Comparison of ENCODE assay signal across 16 mouse cellular contexts in genomic region chr15:31396755-31397154, GRCm38 (mm10). TPM values are rescaled to one million over a fixed set of nuclear protein-coding genes. Genes with fewer than 3 reads are reported as not detected.
DNase-seq lines count a peak whose midpoint lies in the region; TF ChIP-seq lines count a peak whose summit lies in the region.
"Had no signal": no experiment of that assay in that cellular context is flagged by ENCODE, and none has a peak within 500 bp of the region (broad histone marks: within the 10 kb centered on the region; RNA-seq: fewer than 3 reads in every experiment).

No protein-coding gene starts in this region.

- no peak overlapping the region for H3K4me3 ChIP-seq in left cerebral cortex, adult 2 months
- H3K4me3 ChIP-seq: embryonic facial prominence, embryonic 13.5 days; forebrain, embryonic 13.5 days; limb, embryonic 12.5 days; neural tube, embryonic 15.5 days had no signal

- DNase-seq in left cerebral cortex, adult 2 months (ENCODE audit: extremely low spot score in 1 of 2, low spot score in 2 of 2), result peak in 1 of 2 experiments; percentile 48
- no peak for DNase-seq in left cerebral cortex, adult 11 months (ENCODE audit: low spot score)
- peak; percentile 75 for DNase-seq in heart, adult 8-10 months (ENCODE audit: low spot score)
- DNase-seq in heart, postnatal 10 days, result peak; percentile 67 to 82
- peak; percentile 44 for DNase-seq in right cerebral cortex, postnatal 14 days
- no peak for DNase-seq in layer of hippocampus, adult 11-12 months (ENCODE audit: low spot score)
- DNase-seq in spleen, postnatal 4 days (ENCODE audit: low spot score in 2 of 2), result no peak
- DNase-seq in urinary bladder, postnatal 10 days (ENCODE audit: low spot score), result no peak
- DNase-seq: cerebellum, postnatal 10 days; liver, postnatal 0 days; spleen, adult 18-20 months had no signal

- intact Hi-C loops in left cerebral cortex, adult 2 months (cut with DNase I), result loop anchor here (1.0 kb wide), 1 partner anchor 22 kb away; no protein-coding TSS in a partner anchor
- intact Hi-C loops in heart, postnatal 10 days (cut with DNase I), result no loop called here

- no peak for TF ChIP-seq CTCF in left cerebral cortex, adult 2 months (IDR thresholded peaks at IDR 0.05)

- H3K27ac ChIP-seq in left cerebral cortex, adult 2 months, result peak overlapping the region; percentile 94
- H3K27ac ChIP-seq: embryonic facial prominence, embryonic 13.5 days; forebrain, embryonic 13.5 days; limb, embryonic 12.5 days; neural tube, embryonic 15.5 days had no signal

RNA-seq across cellular contexts. Expression of gene Ankrd33b, which starts 29.2 kb away (rescaled TPM):
- 10 to 100 TPM; 79.6 to 93.7 TPM for total RNA-seq in left cerebral cortex, adult 2 months (2021)
- total RNA-seq in heart, adult 8-10 months (2022), result 10 to 100 TPM; 26.4 to 31.4 (median 29.1) TPM
- 10 to 100 TPM; 16.2 to 17.4 TPM for total RNA-seq in heart, postnatal 10 days (2021)

RNA-seq across cellular contexts. Expression of gene Ropn1l, which starts 56.8 kb away (rescaled TPM):
- 1 to 10 TPM in 1 of 2 experiments, under 1 TPM in 1; 0.75 to 1.0 TPM for total RNA-seq in left cerebral cortex, adult 2 months (2021)
- under 1 TPM in 2 of 4 experiments, not detected in 2; 0.28 to 0.57 TPM for total RNA-seq in heart, adult 8-10 months (2022)
- under 1 TPM in 1 of 2 experiments, not detected in 1; 0.27 TPM for total RNA-seq in heart, postnatal 10 days (2021)
- total RNA-seq: hematopoietic stem cell, adult 5-6 weeks had no signal

Comparison
In these comparisons a context has a peak if more than half of its experiments do, and no peak if none do; other contexts are left out.
1. DNase-seq: peak in heart, adult 8-10 months (single experiment), heart, postnatal 10 days (2 of 2) and right cerebral cortex, postnatal 14 days (single experiment); none in left cerebral cortex, adult 11 months (single experiment), layer of hippocampus, adult 11-12 months (single experiment), spleen, postnatal 4 days (0 of 2) and urinary bladder, postnatal 10 days (single experiment).